Mouse (Mus musculus) embryonic facial prominence, embryonic 13.5 days (tissue): ENCODE measurements at regions not wholly inside any gene's neighbourhood (a gene's known extent, or its start where the extent isn't known, plus 50 kb on each side); places are given as distances from the start of the nearest gene placed in this dataset.

ENCODE experiments used
- ATAC-seq: fragments of 200-750 bp; cut with Nextera tagmentation; 2 replicates; pipeline ENCODE4 v1.8.0; 2017; ENCODE audit warnings: low read depth; ENCODE audit not compliant: insufficient number of reproducible peaks, insufficient read depth, low FRiP score, low TSS enrichment
- H3K27ac ChIP-seq: fragments of 300-500 bp; sonication (generic); 2 replicates; pipeline ENCODE4 v1.5.1; 2015; ENCODE audit warnings: moderate library complexity, mild to moderate bottlenecking, inconsistent platforms
- H3K27me3 ChIP-seq: fragments of 300-500 bp; sonication (generic); 2 replicates; pipeline ENCODE4 v1.6.1; 2015; ENCODE audit warnings: mild to moderate bottlenecking, inconsistent platforms
- H3K36me3 ChIP-seq: fragments of 300-500 bp; sonication (generic); 2 replicates; pipeline ENCODE4 v1.6.1; 2015; ENCODE audit warnings: mild to moderate bottlenecking, inconsistent platforms
- H3K4me1 ChIP-seq: fragments of 300-500 bp; sonication (generic); 2 replicates; pipeline ENCODE4 v1.6.1; 2015; ENCODE audit warnings: inconsistent platforms
- H3K4me2 ChIP-seq: fragments of 300-500 bp; sonication (generic); 2 replicates; pipeline ENCODE4 v1.6.1; 2015; ENCODE audit warnings: moderate library complexity, mild to moderate bottlenecking, inconsistent platforms
- H3K4me3 ChIP-seq: fragments of 300-500 bp; sonication (generic); 2 replicates; pipeline ENCODE4 v1.5.1; 2015; ENCODE audit warnings: mild to moderate bottlenecking, inconsistent platforms
- H3K9ac ChIP-seq: fragments of 300-500 bp; sonication (generic); 2 replicates; pipeline ENCODE4 v1.6.1; 2015; ENCODE audit warnings: mild to moderate bottlenecking, inconsistent platforms
- H3K9me3 ChIP-seq: fragments of 300-500 bp; sonication (generic); 2 replicates; pipeline ENCODE4 v1.6.1; 2016; ENCODE audit warnings: inconsistent platforms
- WGBS: fragments of 180-500 bp; shearing (Covaris S2); methylation state at CpG from one replicate; pipeline ENCODE4 v1.1.7; 2015; ENCODE audit warnings: mixed read lengths; 5-methylcytosine and 5-hydroxymethylcytosine counted together

GRCm38 (mm10) chr4:105432461-105432860 is 275.3 kb downstream of the Plpp3 start:
- Histone ChIP-seq H3K9ac (no peak overlapping the region), H3K4me1 (peaks cover 5% of the 10 kb centered on the region; the same call in 1 of the 2 replicates), H3K36me3 (no peaks in the 10 kb centered on the region), H3K27me3 (no peaks in the 10 kb centered on the region), H3K9me3 (no peaks in the 10 kb centered on the region), H3K4me2 (no peak overlapping the region), H3K27ac (no peak overlapping the region), H3K4me3 (no peak overlapping the region)
- ATAC-seq: no peak
- 90% methylated on average over 4 of the region's 4 CpGs for WGBS

DNA sequence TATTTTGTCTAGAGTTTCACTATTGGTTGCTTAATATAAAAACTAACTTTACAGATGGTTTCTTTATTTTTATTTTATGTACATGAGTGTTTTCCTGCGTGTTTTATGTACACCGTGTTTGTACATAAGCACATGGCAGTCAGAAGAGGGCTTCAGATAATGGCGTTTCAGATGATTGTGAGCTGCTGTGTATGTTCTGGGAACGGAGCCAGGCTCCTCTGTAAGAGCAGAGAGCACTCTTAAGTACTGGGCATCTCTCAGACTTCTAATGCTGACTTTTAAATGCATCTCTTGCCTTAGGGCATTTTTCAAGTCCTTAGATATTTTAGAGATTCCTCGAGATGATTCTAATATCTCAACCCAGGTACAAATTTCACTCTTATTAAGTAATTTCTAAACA is 280.0 kb downstream of the Plpp3 start:
- Histone ChIP-seq H3K4me3 (no peak overlapping the region), H3K9ac (no peak overlapping the region), H3K27me3 (no peaks in the 10 kb centered on the region), H3K4me1 (no peaks in the 10 kb centered on the region), H3K4me2 (no peak overlapping the region), H3K27ac (no peak overlapping the region), H3K9me3 (no peaks in the 10 kb centered on the region), H3K36me3 (no peaks in the 10 kb centered on the region)
- ATAC-seq: no peak
- 69% methylated on average over 5 of the region's 5 CpGs for WGBS

DNA sequence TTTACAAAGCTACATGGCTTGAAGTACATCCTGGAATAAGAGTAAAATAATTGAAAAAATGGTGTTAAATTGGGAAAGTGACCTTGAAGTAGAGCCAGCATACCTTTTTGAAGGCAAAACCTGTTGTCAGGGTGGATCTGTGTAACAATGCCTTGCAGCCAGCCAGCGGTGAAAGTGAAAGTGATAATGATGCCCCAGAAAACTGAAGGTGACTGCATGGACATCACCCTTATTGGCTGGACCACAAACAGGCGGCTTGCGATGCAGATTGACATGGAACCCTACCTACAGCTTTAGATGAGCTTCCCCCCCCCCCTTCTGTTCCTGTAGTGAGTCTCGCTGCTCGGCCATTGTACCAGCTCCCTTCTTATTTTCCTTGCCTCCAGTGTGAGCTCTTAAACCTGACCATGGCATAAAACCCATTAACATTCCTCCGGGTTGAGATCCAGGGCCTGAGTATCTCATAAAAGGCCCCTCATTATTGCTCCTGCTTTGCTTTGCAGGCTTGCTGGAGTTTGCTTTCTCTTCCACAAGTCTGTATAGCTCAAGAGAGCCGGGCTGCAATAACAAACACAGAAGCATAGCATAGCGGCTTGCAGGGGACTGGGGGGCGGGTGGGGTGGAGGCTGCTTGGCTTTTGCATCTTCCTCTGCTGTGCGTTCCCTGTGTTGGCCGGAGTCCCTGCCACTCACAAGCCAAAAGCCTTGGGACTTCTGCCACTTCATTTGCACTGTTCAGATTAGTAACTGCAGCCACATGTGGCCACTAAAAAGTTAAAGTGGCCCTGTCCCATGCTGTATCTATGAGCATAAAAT is 292.1 kb downstream of the Plpp3 start:
- no peaks in the 10 kb centered on the region for H3K9me3 ChIP-seq
- 63% methylated on average over 11 of the region's 11 CpGs for WGBS
- no peak overlapping the region for H3K4me2 ChIP-seq
- no peaks in the 10 kb centered on the region for H3K36me3 ChIP-seq
- no peak overlapping the region for H3K9ac ChIP-seq
- ATAC-seq: no peak
- H3K4me1 ChIP-seq: 0 out of 2 replicates have a peak, but pooled peaks cover 2% of the 10 kb centered on the region
- H3K27ac ChIP-seq: no peak overlapping the region
- H3K4me3 ChIP-seq: no peak overlapping the region
- no peaks in the 10 kb centered on the region for H3K27me3 ChIP-seq

- Histone ChIP-seq H3K27me3 (no peaks in the 10 kb centered on the region), H3K4me3 (no peak overlapping the region), H3K9ac (no peak overlapping the region), H3K36me3 (no peaks in the 10 kb centered on the region), H3K4me2 (no peak overlapping the region), H3K9me3 (no peaks in the 10 kb centered on the region), H3K4me1 (0 out of 2 replicates have a peak, but pooled peaks cover 2% of the 10 kb centered on the region), H3K27ac (no peak overlapping the region)
- ATAC-seq: no peak
- WGBS: 91% methylated on average over 4 of the region's 4 CpGs
Measured at GRCm38 (mm10) chr4:105450881-105451280, 293.7 kb downstream of the Plpp3 start.

DNA sequence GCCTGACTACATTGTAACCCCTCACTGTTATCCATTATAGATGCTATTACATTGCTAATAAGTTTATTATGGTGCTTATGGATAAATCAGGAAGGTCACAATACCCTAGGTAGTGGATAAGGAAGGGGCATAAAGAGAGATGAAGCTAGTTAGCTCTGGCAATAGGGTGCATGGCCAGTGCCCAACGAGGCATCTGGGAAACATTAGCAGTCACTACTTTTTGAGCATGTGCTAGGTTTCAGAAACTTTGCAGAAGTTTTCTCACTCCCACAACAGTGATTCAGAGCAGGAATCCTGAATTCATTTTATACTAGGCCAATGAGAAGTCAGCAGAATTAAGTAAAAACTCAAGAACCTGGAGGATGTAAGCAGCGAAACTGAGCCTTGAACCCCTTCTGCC is 294.7 kb downstream of the Plpp3 start:
- Histone ChIP-seq H3K27me3 (no peaks in the 10 kb centered on the region), H3K4me1 (0 out of 2 replicates have a peak, but pooled peaks cover 2% of the 10 kb centered on the region), H3K4me3 (no peak overlapping the region), H3K4me2 (no peak overlapping the region), H3K9me3 (no peaks in the 10 kb centered on the region), H3K36me3 (no peaks in the 10 kb centered on the region), H3K9ac (no peak overlapping the region), H3K27ac (no peak overlapping the region)
- ATAC-seq: no peak
- WGBS: 76% methylated on average over 2 of the region's 2 CpGs

DNA sequence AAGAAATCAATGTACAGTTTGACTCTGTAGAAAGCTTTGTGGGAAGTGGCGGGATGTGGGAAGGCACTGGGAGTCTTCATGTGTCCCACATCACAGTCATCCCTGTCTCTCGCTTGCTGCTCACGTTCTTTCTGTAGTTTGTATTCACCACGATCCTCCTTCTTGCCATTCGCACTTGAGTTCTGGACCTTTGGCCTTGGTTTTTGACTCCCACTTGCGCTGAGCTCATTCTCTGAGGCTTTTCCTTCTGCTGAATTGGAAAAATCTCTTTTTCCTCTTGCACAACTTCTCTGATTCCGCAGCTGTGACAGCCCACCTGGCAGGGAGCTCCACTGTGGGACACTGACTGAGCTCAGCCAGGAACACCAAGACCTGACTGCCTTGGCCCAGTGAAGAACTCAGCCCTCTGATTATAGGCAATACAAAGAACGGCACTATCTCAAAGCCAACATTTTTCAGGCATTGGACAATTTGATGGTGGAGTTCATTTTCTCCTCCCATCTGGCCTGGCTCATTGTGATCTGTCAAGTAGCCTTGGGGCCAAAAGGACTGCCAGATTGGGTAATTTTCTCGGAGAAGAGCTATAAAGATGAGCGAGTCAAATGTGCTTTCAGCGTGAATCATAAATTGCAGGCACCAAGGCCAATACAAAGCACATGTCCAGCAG is 299.9 kb downstream of the Plpp3 start:
- 74% methylated on average over 11 of the region's 11 CpGs for WGBS
- Histone ChIP-seq H3K27me3 (no peaks in the 10 kb centered on the region), H3K4me3 (no peak overlapping the region), H3K27ac (no peak overlapping the region), H3K4me1 (peaks cover 8% of the 10 kb centered on the region; the same call in 1 of the 2 replicates), H3K9ac (no peak overlapping the region), H3K36me3 (no peaks in the 10 kb centered on the region), H3K9me3 (no peaks in the 10 kb centered on the region), H3K4me2 (no peak overlapping the region)
- ATAC-seq: no peak

- WGBS: 84% methylated on average over 3 of the region's 3 CpGs
- Histone ChIP-seq H3K27me3 (no peaks in the 10 kb centered on the region), H3K9me3 (no peaks in the 10 kb centered on the region), H3K4me2 (no peak overlapping the region), H3K36me3 (no peaks in the 10 kb centered on the region), H3K9ac (no peak overlapping the region), H3K4me3 (no peak overlapping the region), H3K27ac (no peak overlapping the region), H3K4me1 (peaks cover 8% of the 10 kb centered on the region; the same call in 1 of the 2 replicates)
- no peak for ATAC-seq
Measured at GRCm38 (mm10) chr4:105459991-105460688, 303.0 kb downstream of the Plpp3 start.

GRCm38 (mm10) chr4:105460689-105461005 is 303.5 kb downstream of the Plpp3 start:
- H3K36me3 ChIP-seq: no peaks in the 10 kb centered on the region
- ATAC-seq: no peak
- H3K4me3 ChIP-seq: no peak overlapping the region
- no peak overlapping the region for H3K4me2 ChIP-seq
- H3K9ac ChIP-seq: no peak overlapping the region
- H3K4me1 ChIP-seq: peaks cover 8% of the 10 kb centered on the region; the same call in 1 of the 2 replicates
- 42% methylated on average over 2 of the region's 2 CpGs for WGBS
- no peaks in the 10 kb centered on the region for H3K9me3 ChIP-seq
- H3K27me3 ChIP-seq: no peaks in the 10 kb centered on the region
- no peak overlapping the region for H3K27ac ChIP-seq

GRCm38 (mm10) chr4:105467811-105468210 is 310.7 kb downstream of the Plpp3 start:
- H3K4me3 ChIP-seq: no peak overlapping the region
- no peak overlapping the region for H3K27ac ChIP-seq
- no peak overlapping the region for H3K4me2 ChIP-seq
- no peak overlapping the region for H3K9ac ChIP-seq
- H3K4me1 ChIP-seq: peaks cover 5% of the 10 kb centered on the region; the same call in 1 of the 2 replicates
- WGBS: 92% methylated on average over 7 of the region's 7 CpGs
- no peaks in the 10 kb centered on the region for H3K9me3 ChIP-seq
- ATAC-seq: no peak
- H3K36me3 ChIP-seq: no peaks in the 10 kb centered on the region
- no peaks in the 10 kb centered on the region for H3K27me3 ChIP-seq

DNA sequence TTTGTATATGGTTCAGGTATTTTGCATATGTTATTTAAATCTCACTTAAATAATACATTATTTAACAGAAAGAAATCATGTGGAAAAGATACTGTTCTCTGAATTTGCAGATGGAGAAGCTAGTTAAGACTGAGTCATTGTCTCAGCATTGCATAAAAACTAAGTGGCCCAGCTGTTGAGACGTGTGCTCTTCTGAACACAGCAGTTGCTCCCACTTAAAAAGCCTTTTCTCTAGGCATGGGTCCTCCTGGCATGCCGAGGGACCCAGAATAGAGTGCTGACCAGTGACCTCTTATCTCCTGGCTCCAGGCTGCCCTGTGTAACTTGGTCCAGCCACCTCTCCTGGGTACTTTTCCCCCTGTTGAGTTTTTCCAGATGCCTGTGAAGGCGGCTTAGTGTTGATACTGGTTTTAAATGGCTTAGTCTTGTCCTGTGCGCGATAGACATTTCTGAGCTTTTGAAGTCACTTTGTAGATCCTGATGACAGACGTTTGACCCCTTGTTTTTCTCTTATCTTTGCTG is 312.2 kb downstream of the Plpp3 start:
- no peaks in the 10 kb centered on the region for H3K27me3 ChIP-seq
- 71% methylated on average over 6 of the region's 6 CpGs for WGBS
- peaks cover 5% of the 10 kb centered on the region; the same call in 1 of the 2 replicates for H3K4me1 ChIP-seq
- ATAC-seq: no peak
- no peaks in the 10 kb centered on the region for H3K36me3 ChIP-seq
- H3K27ac ChIP-seq: no peak overlapping the region
- H3K9me3 ChIP-seq: no peaks in the 10 kb centered on the region
- H3K9ac ChIP-seq: no peak overlapping the region
- H3K4me2 ChIP-seq: no peak overlapping the region
- no peak overlapping the region for H3K4me3 ChIP-seq

DNA sequence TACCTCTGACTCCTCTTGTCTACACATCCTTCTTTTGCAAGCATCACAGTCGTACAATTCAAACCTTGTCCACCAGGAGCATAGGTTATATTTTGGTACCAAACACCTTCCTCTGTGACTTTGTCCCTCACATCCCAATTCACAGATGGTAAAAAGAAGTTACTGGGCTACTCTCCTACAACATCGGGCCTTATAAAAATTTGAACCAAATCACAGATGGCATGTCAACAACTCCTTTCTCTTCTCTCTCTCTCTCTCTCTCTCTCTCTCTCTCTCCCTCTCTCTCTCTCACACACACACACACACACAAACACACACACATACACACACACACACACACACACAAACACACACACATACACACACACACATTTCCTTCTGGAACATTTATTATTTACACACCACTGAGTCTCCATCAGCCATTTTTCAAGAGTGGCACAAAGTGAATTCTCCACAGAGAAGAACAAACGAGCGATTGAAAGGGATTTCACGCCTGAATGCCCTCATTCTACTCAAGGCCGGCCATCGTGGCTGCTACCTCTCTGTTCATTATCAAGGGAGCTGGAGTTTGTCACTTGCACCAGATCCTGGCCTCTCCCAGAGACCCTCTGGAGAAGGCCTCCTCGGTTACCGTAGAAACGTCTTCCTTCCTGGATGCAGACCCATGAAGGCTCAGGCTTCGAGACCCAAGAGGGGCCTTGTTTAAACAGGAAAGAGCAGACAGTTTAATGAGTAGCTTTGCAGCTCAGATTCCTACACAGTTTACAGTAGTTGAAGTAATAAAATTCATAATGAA is 314.7 kb upstream of the Gm12728 start:
- no peak for ATAC-seq
- Histone ChIP-seq H3K36me3 (no peaks in the 10 kb centered on the region), H3K27me3 (no peaks in the 10 kb centered on the region), H3K9me3 (no peaks in the 10 kb centered on the region), H3K4me2 (no peak overlapping the region), H3K27ac (no peak overlapping the region), H3K4me1 (0 out of 2 replicates have a peak, but pooled peaks cover 3% of the 10 kb centered on the region), H3K4me3 (no peak overlapping the region), H3K9ac (no peak overlapping the region)
- WGBS: 35% methylated on average over 11 of the region's 11 CpGs
